ENCODE assay signal across 8 mouse cellular contexts in the genomic region with DNA sequence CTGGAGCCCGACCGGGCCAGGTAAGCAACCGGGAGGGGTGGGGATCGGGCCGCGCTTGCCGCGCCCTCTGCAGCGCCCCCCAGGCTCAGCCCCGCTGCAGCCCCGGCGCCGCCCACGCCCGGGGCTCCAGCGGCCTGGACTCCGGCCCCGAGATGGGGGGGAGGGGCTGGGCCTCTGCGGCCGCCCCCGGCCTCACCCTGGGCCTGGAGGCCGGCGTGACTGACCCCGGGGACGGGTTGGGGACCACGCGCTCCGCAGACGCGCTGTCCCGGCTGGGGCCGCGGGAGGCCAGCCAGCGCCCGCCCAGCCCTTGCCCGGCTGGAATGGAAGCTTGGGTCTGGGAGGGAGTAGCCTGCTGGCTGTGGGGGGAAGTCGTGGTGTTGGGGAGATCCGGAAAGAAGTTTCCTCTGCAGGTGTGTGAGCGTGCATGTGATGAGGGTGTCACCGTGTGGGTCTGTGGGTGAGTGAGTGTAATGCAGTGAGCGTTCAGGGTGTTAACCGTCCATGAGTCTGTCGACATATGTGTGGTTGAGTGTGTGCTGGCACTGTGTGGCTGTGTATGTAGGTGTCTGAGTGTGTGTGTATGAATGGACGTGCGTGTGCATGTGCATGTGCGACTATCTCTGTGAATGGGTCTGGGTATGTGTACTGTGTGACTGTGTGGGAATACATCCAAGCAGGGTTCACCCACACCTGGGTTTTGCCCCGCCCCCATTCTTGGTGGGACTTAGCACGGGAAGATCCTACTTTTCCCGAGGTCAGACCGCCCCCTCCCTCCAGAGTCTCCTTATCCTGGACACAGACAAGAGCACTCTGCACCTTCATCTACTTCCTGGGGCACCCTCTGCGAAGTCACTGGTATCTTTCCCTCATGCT. TPM values are rescaled to one million over a fixed set of nuclear protein-coding genes. Genes with fewer than 3 reads are reported as not detected.
DNase-seq lines count a peak whose midpoint lies in the region; ATAC-seq and TF ChIP-seq lines count a peak whose summit lies in the region.

No protein-coding gene starts in this region.

- no peak for TF ChIP-seq POLR2A in thymus, adult 2 months (IDR thresholded peaks at IDR 0.05; ENCODE audit: control insufficient read depth, extremely low read depth, insufficient read depth, low read length, poor library complexity)
- no peak for TF ChIP-seq POLR2A in embryonic fibroblast, embryonic 13.5 days (IDR thresholded peaks at IDR 0.05; ENCODE audit: low read depth, low read length)

- H3K4me2 ChIP-seq in hindbrain, postnatal 0 days (ENCODE audit: low read depth, low read length), result peak overlapping the region; percentile 92

- H3K9me3 ChIP-seq in hindbrain, postnatal 0 days (ENCODE audit: low read length), result no peaks in the 10 kb centered on the region

- H3K27me3 ChIP-seq in thymus, adult 2 months (ENCODE audit: control insufficient read depth, insufficient read depth, low read length), result peaks cover 18% of the 10 kb centered on the region; the same call in 1 of the 2 replicates
- H3K27me3 ChIP-seq in hindbrain, postnatal 0 days (ENCODE audit: insufficient read depth, low read length), result no peaks in the 10 kb centered on the region

- TF ChIP-seq CTCF in thymus, adult 2 months (IDR thresholded peaks at IDR 0.05; ENCODE audit: borderline replicate concordance, control insufficient read depth, extremely low read depth, insufficient read depth, low read length, poor library complexity), result no peak
- no peak for TF ChIP-seq CTCF in embryonic fibroblast, embryonic 13.5 days (IDR thresholded peaks at IDR 0.05; ENCODE audit: borderline replicate concordance, insufficient read depth, low read length)
- no peak for TF ChIP-seq CTCF in hindbrain, postnatal 0 days (IDR thresholded peaks at IDR 0.05; ENCODE audit: low read depth)

- 3% methylated on average over 51 of the region's 51 CpGs for WGBS in thymus, adult 2 months
- 3% methylated on average over 37 of the region's 51 CpGs for WGBS in hindbrain, postnatal 0 days

- H3K4me1 ChIP-seq in thymus, adult 2 months (replicated peaks; ENCODE audit: control insufficient read depth, insufficient read depth, low read length), result peaks cover 10% of the 10 kb centered on the region
- H3K4me1 ChIP-seq in embryonic fibroblast, embryonic 13.5 days (ENCODE audit: control insufficient read depth, insufficient read depth, low read length), result no peaks in the 10 kb centered on the region
- H3K4me1 ChIP-seq in hindbrain, postnatal 0 days (ENCODE audit: insufficient read depth, low read length), result peaks cover 17% of the 10 kb centered on the region; the same call in 1 of the 2 replicates

- ATAC-seq in hindbrain, postnatal 0 days, result peak; percentile 54

- no peaks in the 10 kb centered on the region for H3K36me3 ChIP-seq in thymus, adult 2 months (ENCODE audit: control insufficient read depth, insufficient read depth, low read length)
- no peaks in the 10 kb centered on the region for H3K36me3 ChIP-seq in hindbrain, postnatal 0 days (ENCODE audit: insufficient read depth, low read length)

- H3K4me3 ChIP-seq in thymus, adult 2 months (ENCODE audit: control insufficient read depth, insufficient read depth, low read length), result peak overlapping the region; percentile 29
- H3K4me3 ChIP-seq in embryonic fibroblast, embryonic 13.5 days (ENCODE audit: insufficient read depth, low read length), result peak overlapping the region; percentile 7; the same call in 1 of the 2 replicates
- peak overlapping the region; percentile 95 for H3K4me3 ChIP-seq in hindbrain, postnatal 0 days (ENCODE audit: low read length)

- H3K9ac ChIP-seq in hindbrain, postnatal 0 days (replicated peaks; ENCODE audit: low read length), result peak overlapping the region; percentile 88

- H3K27ac ChIP-seq in thymus, adult 2 months (ENCODE audit: control insufficient read depth, insufficient read depth, low read length), result no peak overlapping the region
- H3K27ac ChIP-seq in embryonic fibroblast, embryonic 13.5 days (ENCODE audit: insufficient read depth, low read length), result no peak overlapping the region
- peak overlapping the region; percentile 89 for H3K27ac ChIP-seq in hindbrain, postnatal 0 days

- DNase-seq in frontal cortex, postnatal 36 days (ENCODE audit: low spot score in 2 of 2), result peak; percentile 45 to 63
- DNase-seq in frontal cortex, postnatal 25 days (ENCODE audit: low spot score in 2 of 2), result no peak
- peak; percentile 2 for DNase-seq in thymus, adult 2 months
- no peak for DNase-seq in thymus, postnatal 0 days (ENCODE audit: low spot score)
- peak; percentile 43 for DNase-seq in hindbrain, postnatal 0 days (ENCODE audit: low spot score)
- DNase-seq in lung, postnatal 10 days, result peak; percentile 5
- no peak for DNase-seq in adipocyte (ENCODE audit: low spot score)

RNA-seq across cellular contexts. Expression of gene Dlgap3, which starts 0.6 kb away (rescaled TPM):
- 2.6 and 3.6 TPM in 2 replicates for polyA plus RNA-seq in thymus, adult 2 months (2012; rRNA removed)
- polyA plus RNA-seq in thymus, postnatal 0 days (2015; fragmentation: Nextera tagmentation; extraction: Ambion mirVana), result 0.55 and 0.80 TPM in 2 replicates
- polyA plus RNA-seq in embryonic fibroblast, embryonic 13.5 days (2011; ENCODE audit: insufficient read length, low read depth, missing spikeins), result 0.17 TPM in 1 of 2 replicates, not detected in the other
- total RNA-seq in hindbrain, postnatal 0 days (2014; rRNA removed), result 153 and 163 TPM in 2 replicates
- polyA plus RNA-seq in hindbrain, postnatal 0 days (2015; fragmentation: Nextera tagmentation; extraction: Ambion mirVana), result 30.0 and 34.2 TPM in 2 replicates

RNA-seq across cellular contexts. Expression of gene Tmem35b, which starts 46.1 kb away (rescaled TPM):
- polyA plus RNA-seq in thymus, adult 2 months (2012; rRNA removed), result 11.3 and 11.9 TPM in 2 replicates
- 18.4 and 22.2 TPM in 2 replicates for polyA plus RNA-seq in thymus, postnatal 0 days (2015; fragmentation: Nextera tagmentation; extraction: Ambion mirVana)
- 5.2 and 7.3 TPM in 2 replicates for polyA plus RNA-seq in embryonic fibroblast, embryonic 13.5 days (2011; ENCODE audit: insufficient read length, low read depth, missing spikeins)
- total RNA-seq in hindbrain, postnatal 0 days (2014; rRNA removed), result 6.7 and 8.7 TPM in 2 replicates
- polyA plus RNA-seq in hindbrain, postnatal 0 days (2015; fragmentation: Nextera tagmentation; extraction: Ambion mirVana), result 13.8 and 15.4 TPM in 2 replicates

Comparison
In these comparisons a context has a peak if more than half of its experiments do, and no peak if none do; other contexts are left out.
1. DNase-seq: peak in frontal cortex, postnatal 36 days (2 of 2), thymus, adult 2 months (single experiment), hindbrain, postnatal 0 days (single experiment) and lung, postnatal 10 days (single experiment); none in frontal cortex, postnatal 25 days (0 of 2), thymus, postnatal 0 days (single experiment) and adipocyte (single experiment).
2. H3K4me3 ChIP-seq: peak in every context shown above with its lines; median percentile 95 in hindbrain, postnatal 0 days; 29 in thymus, adult 2 months; 7 in embryonic fibroblast, embryonic 13.5 days.